ENCODE assay signal across 8 mouse cellular contexts in genomic region chr19:60755438-60756191, GRCm38 (mm10). TPM values are rescaled to one million over a fixed set of nuclear protein-coding genes. Genes with fewer than 3 reads are reported as not detected.
DNase-seq lines count a peak whose midpoint lies in the region; ATAC-seq and TF ChIP-seq lines count a peak whose summit lies in the region.

Gene Nanos1, plus strand, starts transcription at chr19:60755987.

- no peak for TF ChIP-seq POLR2A in ES-Bruce4 (IDR thresholded peaks at IDR 0.05; ENCODE audit: insufficient read depth, low read length)

- peak within 1 kb of the TSS; percentile 66 for H3K4me3 ChIP-seq in ES-Bruce4 (ENCODE audit: low read depth, low read length)
- peak within 1 kb of the TSS; percentile 77 for H3K4me3 ChIP-seq in forebrain, embryonic 12.5 days (replicated peaks)
- peak within 1 kb of the TSS; percentile 77 for H3K4me3 ChIP-seq in heart, postnatal 0 days (ENCODE audit: low read depth, low read length)
- H3K4me3 ChIP-seq in liver, embryonic 15.5 days (replicated peaks): peak within 1 kb of the TSS; percentile 79
- H3K4me3 ChIP-seq in neural tube, embryonic 11.5 days (ENCODE audit: low read depth, low read length): peak within 1 kb of the TSS; percentile 71
- peak within 1 kb of the TSS; percentile 73 for H3K4me3 ChIP-seq in stomach, embryonic 16.5 days (replicated peaks; ENCODE audit: low read length)

- peak; percentile 85 for DNase-seq in c-Kit-positive CD71-positive TER-119-positive erythroid progenitor cells, embryonic 14.5 days (ENCODE audit: low spot score)
- peak; percentile 68 for DNase-seq in heart, postnatal 0 days (ENCODE audit: low spot score)
- DNase-seq in kidney, postnatal 4 days: peak; percentile 91 to 94
- DNase-seq in neural tube, embryonic 11.5 days (ENCODE audit: low spot score): peak; percentile 91

- H3K27ac ChIP-seq in ES-Bruce4 (ENCODE audit: insufficient read depth, low read length): peak within 1 kb of the TSS; percentile 28; the same call in 1 of the 2 replicates
- peak within 1 kb of the TSS; percentile 85 for H3K27ac ChIP-seq in forebrain, embryonic 12.5 days
- H3K27ac ChIP-seq in heart, postnatal 0 days (ENCODE audit: low read depth): no peak within 1 kb of the TSS
- H3K27ac ChIP-seq in liver, embryonic 15.5 days (replicated peaks): peak within 1 kb of the TSS; percentile 71
- 0 out of 2 replicates have a peak within 1 kb of the TSS, but pooled peaks have one; percentile 34 for H3K27ac ChIP-seq in neural tube, embryonic 11.5 days (ENCODE audit: low read depth, low read length)
- H3K27ac ChIP-seq in stomach, embryonic 16.5 days (ENCODE audit: low read length): no peak within 1 kb of the TSS; the same call in 1 of the 2 replicates

- no peak for TF ChIP-seq CTCF in ES-Bruce4 (IDR thresholded peaks at IDR 0.05; ENCODE audit: low read depth, low read length)
- no peak for TF ChIP-seq CTCF in heart, postnatal 0 days (IDR thresholded peaks at IDR 0.05; ENCODE audit: low read depth)

- TF ChIP-seq EP300 in ES-Bruce4 (IDR thresholded peaks at IDR 0.05; ENCODE audit: insufficient read depth, low read depth, low read length): no peak
- no peak for TF ChIP-seq EP300 in heart, postnatal 0 days (IDR thresholded peaks at IDR 0.05; ENCODE audit: low read depth)

- H3K36me3 ChIP-seq in ES-Bruce4 (ENCODE audit: control insufficient read depth, insufficient read depth, low read length, poor library complexity, severe bottlenecking): peaks cover 6% of the 10 kb centered on the region
- H3K36me3 ChIP-seq in forebrain, embryonic 12.5 days (replicated peaks): peaks cover 7% of the 10 kb centered on the region
- peaks cover 9% of the 10 kb centered on the region for H3K36me3 ChIP-seq in heart, postnatal 0 days (replicated peaks; ENCODE audit: control insufficient read depth, insufficient read depth, low read length)
- peaks cover 10% of the 10 kb centered on the region for H3K36me3 ChIP-seq in liver, embryonic 15.5 days (replicated peaks)
- 0 out of 2 replicates have a peak, but pooled peaks cover 2% of the 10 kb centered on the region for H3K36me3 ChIP-seq in neural tube, embryonic 11.5 days (ENCODE audit: control insufficient read depth, insufficient read depth, low read length)
- H3K36me3 ChIP-seq in stomach, embryonic 16.5 days (ENCODE audit: control insufficient read depth, insufficient read depth, low read length): peaks cover under 1% of the 10 kb centered on the region; the same call in 1 of the 2 replicates

- peak; percentile 96 for ATAC-seq in forebrain, embryonic 12.5 days (ENCODE audit: low FRiP score)
- ATAC-seq in heart, postnatal 0 days (ENCODE audit: insufficient read depth, low read depth): peak; percentile 94
- ATAC-seq in liver, embryonic 15.5 days (ENCODE audit: insufficient read depth): peak; percentile 93
- peak; percentile 96 for ATAC-seq in neural tube, embryonic 11.5 days (ENCODE audit: insufficient read depth, low FRiP score, low TSS enrichment)
- ATAC-seq in stomach, embryonic 16.5 days (ENCODE audit: insufficient read depth, low FRiP score): peak; percentile 94

- H3K9ac ChIP-seq in ES-Bruce4 (ENCODE audit: low read depth, poor library complexity, severe bottlenecking): peak within 1 kb of the TSS; percentile 95
- H3K9ac ChIP-seq in forebrain, embryonic 12.5 days: peak within 1 kb of the TSS; percentile 77
- peak within 1 kb of the TSS; percentile 7 for H3K9ac ChIP-seq in heart, postnatal 0 days (replicated peaks; ENCODE audit: low read depth, low read length)
- H3K9ac ChIP-seq in liver, embryonic 15.5 days: peak within 1 kb of the TSS; percentile 73
- H3K9ac ChIP-seq in neural tube, embryonic 11.5 days (ENCODE audit: low read length): peak within 1 kb of the TSS; percentile 63
- peak within 1 kb of the TSS; percentile 77 for H3K9ac ChIP-seq in stomach, embryonic 16.5 days (ENCODE audit: low read length)

- H3K27me3 ChIP-seq in ES-Bruce4 (ENCODE audit: control insufficient read depth, insufficient read depth, low read length, poor library complexity, severe bottlenecking): no peaks in the 10 kb centered on the region
- peaks cover 25% of the 10 kb centered on the region for H3K27me3 ChIP-seq in forebrain, embryonic 12.5 days
- H3K27me3 ChIP-seq in heart, postnatal 0 days (ENCODE audit: control insufficient read depth, insufficient read depth, low read length): no peaks in the 10 kb centered on the region
- H3K27me3 ChIP-seq in liver, embryonic 15.5 days: peaks cover 50% of the 10 kb centered on the region
- H3K27me3 ChIP-seq in neural tube, embryonic 11.5 days (ENCODE audit: control insufficient read depth, insufficient read depth, low read length): peaks cover 4% of the 10 kb centered on the region; the same call in 1 of the 2 replicates
- H3K27me3 ChIP-seq in stomach, embryonic 16.5 days (ENCODE audit: control insufficient read depth, insufficient read depth, low read length): no peaks in the 10 kb centered on the region

- H3K4me1 ChIP-seq in ES-Bruce4 (ENCODE audit: control insufficient read depth, insufficient read depth, low read length): peaks cover 1% of the 10 kb centered on the region
- H3K4me1 ChIP-seq in forebrain, embryonic 12.5 days: peaks cover 18% of the 10 kb centered on the region
- H3K4me1 ChIP-seq in heart, postnatal 0 days (ENCODE audit: control insufficient read depth, insufficient read depth): no peaks in the 10 kb centered on the region
- peaks cover 33% of the 10 kb centered on the region for H3K4me1 ChIP-seq in liver, embryonic 15.5 days (replicated peaks)
- no peaks in the 10 kb centered on the region for H3K4me1 ChIP-seq in neural tube, embryonic 11.5 days (ENCODE audit: control insufficient read depth, insufficient read depth, low read length)
- H3K4me1 ChIP-seq in stomach, embryonic 16.5 days (ENCODE audit: control insufficient read depth, insufficient read depth, low read length): peaks cover 7% of the 10 kb centered on the region

- H3K9me3 ChIP-seq in ES-Bruce4 (replicated peaks; ENCODE audit: control insufficient read depth, insufficient read depth, low read length, poor library complexity, severe bottlenecking): no peaks in the 10 kb centered on the region
- H3K9me3 ChIP-seq in forebrain, embryonic 12.5 days: no peaks in the 10 kb centered on the region
- no peaks in the 10 kb centered on the region for H3K9me3 ChIP-seq in heart, postnatal 0 days (replicated peaks; ENCODE audit: control insufficient read depth, low read length)
- H3K9me3 ChIP-seq in liver, embryonic 15.5 days (replicated peaks): no peaks in the 10 kb centered on the region
- no peaks in the 10 kb centered on the region for H3K9me3 ChIP-seq in neural tube, embryonic 11.5 days (ENCODE audit: control insufficient read depth, low read length)
- no peaks in the 10 kb centered on the region for H3K9me3 ChIP-seq in stomach, embryonic 16.5 days (replicated peaks; ENCODE audit: control insufficient read depth, low read length)

- peak within 1 kb of the TSS; percentile 100 for H3K4me2 ChIP-seq in forebrain, embryonic 12.5 days
- H3K4me2 ChIP-seq in heart, postnatal 0 days (ENCODE audit: low read depth, low read length): peak within 1 kb of the TSS; percentile 100
- peak within 1 kb of the TSS; percentile 100 for H3K4me2 ChIP-seq in liver, embryonic 15.5 days
- peak within 1 kb of the TSS; percentile 100 for H3K4me2 ChIP-seq in neural tube, embryonic 11.5 days (ENCODE audit: low read depth)
- H3K4me2 ChIP-seq in stomach, embryonic 16.5 days (ENCODE audit: low read depth, low read length): peak within 1 kb of the TSS; percentile 100

- 0% methylated on average over 53 of the region's 58 CpGs for WGBS in forebrain, embryonic 12.5 days
- WGBS in heart, postnatal 0 days: under 1% methylated on average over 58 of the region's 58 CpGs
- under 1% methylated on average over 55 of the region's 58 CpGs for WGBS in liver, embryonic 15.5 days (ENCODE audit: insufficient replicate concordance)
- 0% methylated on average over 38 of the region's 58 CpGs for WGBS in neural tube, embryonic 11.5 days
- under 1% methylated on average over 49 of the region's 58 CpGs for WGBS in stomach, embryonic 16.5 days

RNA-seq across cellular contexts. Expression of gene Nanos1, which starts in this region (rescaled TPM):
- polyA plus RNA-seq in ES-Bruce4 (2011; ENCODE audit: insufficient read depth, insufficient read length, low read depth, missing spikeins): 3.8 and 4.2 TPM in 2 replicates
- polyA plus RNA-seq in forebrain, embryonic 12.5 days (2016; fragmentation: Nextera tagmentation; extraction: Ambion mirVana): 7.4 and 7.8 TPM in 2 replicates
- total RNA-seq in heart, postnatal 0 days (2014; rRNA removed; ENCODE audit: low replicate concordance): 1.1 and 3.1 TPM in 2 replicates
- polyA plus RNA-seq in heart, postnatal 0 days (2015; fragmentation: Nextera tagmentation; extraction: Ambion mirVana): 0.25 and 0.29 TPM in 2 replicates
- 1.2 and 1.3 TPM in 2 replicates for polyA plus RNA-seq in liver, embryonic 15.5 days (2015; fragmentation: Nextera tagmentation; extraction: Ambion mirVana)
- polyA plus RNA-seq in neural tube, embryonic 11.5 days (2014; fragmentation: Nextera tagmentation; extraction: Ambion mirVana): 4.4 and 4.6 TPM in 2 replicates
- polyA plus RNA-seq in stomach, embryonic 16.5 days (2015; fragmentation: Nextera tagmentation; extraction: Ambion mirVana): 0.79 and 1.1 TPM in 2 replicates

Comparison
In these comparisons a context has a peak if more than half of its experiments do, and no peak if none do; other contexts are left out.
1. H3K27ac ChIP-seq: peak in ES-Bruce4 (single experiment), forebrain, embryonic 12.5 days (single experiment), liver, embryonic 15.5 days (single experiment) and neural tube, embryonic 11.5 days (single experiment); none in heart, postnatal 0 days (single experiment) and stomach, embryonic 16.5 days (single experiment).
2. H3K9ac ChIP-seq: peak in every context shown above with its lines; median percentile 95 in ES-Bruce4; 77 in forebrain, embryonic 12.5 days; 77 in stomach, embryonic 16.5 days; 73 in liver, embryonic 15.5 days; 63 in neural tube, embryonic 11.5 days; 7 in heart, postnatal 0 days.
3. Peak in every context shown above with its lines, with median percentiles within 50 percentile points of each other: H3K4me3 ChIP-seq, DNase-seq, ATAC-seq and H3K4me2 ChIP-seq.